Mouse (Mus musculus) myocyte (in vitro differentiated cells): ENCODE results near the gene Pla2g15. TPM values are rescaled to one million over a fixed set of nuclear protein-coding genes. Genes with fewer than 3 reads are reported as not detected.

ENCODE experiments used
- H3K27me3 ChIP-seq: one replicate; pipeline ENCODE4 v1.6.1; 2011; ENCODE audit not compliant: control insufficient read depth, insufficient read depth, insufficient read length
- H3K36me3 ChIP-seq: one replicate; pipeline ENCODE4 v1.6.1; 2011; ENCODE audit not compliant: control insufficient read depth, insufficient read depth
- H3K4me2 ChIP-seq: one replicate; pipeline ENCODE4 v1.6.1; 2011; ENCODE audit warnings: low read depth, control low read depth
- H3K4me3 ChIP-seq: one replicate; pipeline ENCODE4 v1.5.1; 2011; ENCODE audit warnings: mild to moderate bottlenecking, control low read depth, moderate library complexity
- H3K79me2 ChIP-seq: one replicate; pipeline ENCODE4 v1.6.1; 2011; ENCODE audit not compliant: control insufficient read depth, insufficient read depth
- H3ac ChIP-seq: one replicate; pipeline ENCODE4 v1.6.1; 2011; ENCODE audit not compliant: control insufficient read depth, insufficient read length
- CEBPB ChIP-seq: IDR thresholded peaks from 2 replicates; pipeline ENCODE4 v1.6.1; 2011; ENCODE audit warnings: mild to moderate bottlenecking, moderate library complexity; ENCODE audit not compliant: poor library complexity, insufficient read depth, severe bottlenecking
- E2F4 ChIP-seq: IDR thresholded peaks from one replicate; pipeline ENCODE4 v1.6.1; 2011; ENCODE audit warnings: mild to moderate bottlenecking, control low read depth, moderate library complexity; ENCODE audit not compliant: insufficient read depth
- MAX ChIP-seq: IDR thresholded peaks from one replicate; pipeline ENCODE4 v1.6.1; 2011; ENCODE audit warnings: low read depth, mild to moderate bottlenecking, control low read depth
- MYOD1 ChIP-seq, 3 experiments: IDR thresholded peaks; one replicate each; pipeline ENCODE4 v1.6.1; 2011; ENCODE audit warnings: control low read depth in 2 of 3, low read depth in 2 of 3, mild to moderate bottlenecking in 2 of 3, moderate library complexity in 1 of 3; ENCODE audit not compliant: insufficient read length in 2 of 3, control insufficient read depth in 1 of 3
- MYOG ChIP-seq, 3 experiments: IDR thresholded peaks; one replicate each; pipeline ENCODE4 v1.6.1; 2011; ENCODE audit warnings: control low read depth in 2 of 3, low read depth in 2 of 3, mild to moderate bottlenecking in 2 of 3; ENCODE audit not compliant: insufficient read length in 2 of 3, control insufficient read depth in 1 of 3, insufficient read depth in 1 of 3
- POLR2A ChIP-seq: IDR thresholded peaks from one replicate; pipeline ENCODE4 v1.6.1; 2011; ENCODE audit warnings: low read depth, mild to moderate bottlenecking, control low read depth, moderate library complexity; ENCODE audit not compliant: insufficient read length
- POLR2AphosphoS2 ChIP-seq: IDR thresholded peaks from one replicate; pipeline ENCODE4 v1.6.1; 2011; ENCODE audit warnings: low read depth, control low read depth; ENCODE audit not compliant: insufficient read length
- REST ChIP-seq: IDR thresholded peaks from one replicate; pipeline ENCODE4 v1.6.1; 2011; ENCODE audit warnings: mild to moderate bottlenecking, control low read depth, moderate library complexity; ENCODE audit not compliant: insufficient read depth, insufficient read length
- SRF ChIP-seq: IDR thresholded peaks from one replicate; pipeline ENCODE4 v1.6.1; 2011; ENCODE audit warnings: low read depth; ENCODE audit not compliant: control insufficient read depth, insufficient read length
- TCF12 ChIP-seq: IDR thresholded peaks from one replicate; pipeline ENCODE4 v1.6.1; 2011; ENCODE audit warnings: mild to moderate bottlenecking, control low read depth; ENCODE audit not compliant: poor library complexity, insufficient read depth, severe bottlenecking
- TCF3 ChIP-seq: IDR thresholded peaks from one replicate; pipeline ENCODE4 v1.6.1; 2011; ENCODE audit warnings: low read depth, control low read depth; ENCODE audit not compliant: insufficient read length
- USF1 ChIP-seq: IDR thresholded peaks from one replicate; pipeline ENCODE4 v1.6.1; 2011; ENCODE audit warnings: low read depth, mild to moderate bottlenecking, control low read depth, moderate library complexity
- polyA plus RNA-seq: library from polyadenylated mRNA; unstranded; fragments of >200 nt; fragmentation: generic; extraction: Trizol; gene quantifications from one replicate; pipeline ENCODE4 v1.2.1, GENCODE M21; 2012; ENCODE audit warnings: missing spikeins

Gene Pla2g15
- polyA plus RNA-seq, 1 experiment: 9.6 TPM

DNA sequence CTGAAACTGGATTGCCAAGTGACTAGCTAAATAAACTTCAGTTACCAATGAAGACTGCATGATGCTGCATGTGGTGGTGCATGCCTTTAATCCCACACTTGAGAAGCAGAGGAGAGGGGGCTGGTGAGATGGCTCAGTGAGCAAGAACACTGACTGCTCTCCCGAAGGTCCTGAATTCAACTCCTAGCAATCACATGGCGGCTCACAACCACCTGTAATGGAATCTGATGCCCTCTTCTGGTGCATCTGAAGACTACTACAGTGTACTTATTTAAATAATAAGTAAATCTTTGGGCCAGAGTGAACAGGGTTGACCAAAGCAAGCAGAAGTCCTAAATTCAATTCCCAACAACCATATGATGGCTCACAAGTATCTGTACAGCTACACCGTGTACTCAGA lies 26.8 kb upstream of the Pla2g15 start:
- Histone ChIP-seq H3K36me3 (peaks cover 30% of the 10 kb centered on the region), H3K27me3 (no peaks in the 10 kb centered on the region), H3K4me2 (no peak overlapping the region), H3K79me2 (no peaks in the 10 kb centered on the region), H3ac (no peak overlapping the region), H3K4me3 (no peak overlapping the region)
- TF ChIP-seq USF1 (no peak), MAX (no peak), REST (no peak), TCF3 (no peak), MYOD1 (IDR thresholded peaks at IDR 0.05; ENCODE audit: control insufficient read depth in 1 of 3, insufficient read length in 2 of 3, low read depth in 2 of 3) (no peak), POLR2A (no peak), MYOG (IDR thresholded peaks at IDR 0.05; ENCODE audit: control insufficient read depth in 1 of 3, insufficient read depth in 1 of 3, insufficient read length in 2 of 3, low read depth in 2 of 3) (no peak), TCF12 (no peak), SRF (no peak), CEBPB (no peak), POLR2AphosphoS2 (no peak), E2F4 (no peak)

DNA sequence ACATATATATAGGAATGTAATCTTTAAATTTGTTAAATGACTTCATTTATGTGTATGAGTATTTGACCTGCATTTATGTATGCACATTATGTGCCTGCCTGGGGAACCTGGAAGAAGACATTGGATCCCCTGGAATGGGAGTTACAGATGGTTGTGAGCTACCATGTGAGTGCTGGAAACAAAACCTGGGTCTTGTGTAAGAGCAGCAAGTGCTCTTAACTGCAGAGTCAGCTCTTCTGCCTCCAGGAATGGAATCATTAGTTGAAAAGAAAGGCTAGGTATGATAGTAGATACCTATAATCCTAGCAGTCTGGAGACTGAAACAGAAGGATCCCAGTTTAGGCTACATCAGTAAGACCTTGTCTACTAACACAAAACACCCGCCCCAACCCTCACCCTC lies 24.1 kb upstream of the Pla2g15 start:
- H3K79me2 ChIP-seq: no peaks in the 10 kb centered on the region
- peaks cover 37% of the 10 kb centered on the region for H3K36me3 ChIP-seq
- H3K4me3 ChIP-seq: no peak overlapping the region
- no peaks in the 10 kb centered on the region for H3K27me3 ChIP-seq
- no peak overlapping the region for H3ac ChIP-seq
- no peak overlapping the region for H3K4me2 ChIP-seq
- TF ChIP-seq POLR2A (no peak), CEBPB (no peak), USF1 (no peak), TCF3 (no peak), MYOD1 (IDR thresholded peaks at IDR 0.05; ENCODE audit: control insufficient read depth in 1 of 3, insufficient read length in 2 of 3, low read depth in 2 of 3) (no peak), POLR2AphosphoS2 (no peak), MAX (no peak), SRF (no peak), E2F4 (no peak), MYOG (IDR thresholded peaks at IDR 0.05; ENCODE audit: control insufficient read depth in 1 of 3, insufficient read depth in 1 of 3, insufficient read length in 2 of 3, low read depth in 2 of 3) (no peak), REST (no peak)

DNA sequence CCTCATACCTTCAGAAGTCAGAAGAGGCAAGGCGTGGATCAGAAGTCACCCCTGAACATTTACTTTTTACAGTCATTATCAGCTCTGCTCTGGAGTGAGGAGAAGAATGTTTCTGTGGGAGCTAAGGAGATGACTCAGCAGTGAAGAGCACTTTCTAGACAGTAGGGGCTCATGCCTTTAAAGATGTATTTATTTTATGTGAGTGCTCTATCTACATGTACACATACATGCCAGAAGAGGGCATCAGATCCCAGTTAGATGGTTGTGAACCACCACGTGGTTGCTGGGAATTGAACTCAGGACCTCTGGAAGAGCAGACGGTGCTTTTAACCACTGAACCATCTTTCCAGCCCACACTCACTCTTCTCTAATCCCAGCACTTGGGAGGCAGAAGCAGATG lies 23.1 kb upstream of the Pla2g15 start:
- Histone ChIP-seq H3K36me3 (peaks cover 37% of the 10 kb centered on the region), H3K79me2 (no peaks in the 10 kb centered on the region), H3K4me2 (no peak overlapping the region), H3K27me3 (no peaks in the 10 kb centered on the region), H3K4me3 (no peak overlapping the region), H3ac (no peak overlapping the region)
- TF ChIP-seq USF1 (peak; percentile 28), TCF3 (no peak), SRF (no peak)

DNA sequence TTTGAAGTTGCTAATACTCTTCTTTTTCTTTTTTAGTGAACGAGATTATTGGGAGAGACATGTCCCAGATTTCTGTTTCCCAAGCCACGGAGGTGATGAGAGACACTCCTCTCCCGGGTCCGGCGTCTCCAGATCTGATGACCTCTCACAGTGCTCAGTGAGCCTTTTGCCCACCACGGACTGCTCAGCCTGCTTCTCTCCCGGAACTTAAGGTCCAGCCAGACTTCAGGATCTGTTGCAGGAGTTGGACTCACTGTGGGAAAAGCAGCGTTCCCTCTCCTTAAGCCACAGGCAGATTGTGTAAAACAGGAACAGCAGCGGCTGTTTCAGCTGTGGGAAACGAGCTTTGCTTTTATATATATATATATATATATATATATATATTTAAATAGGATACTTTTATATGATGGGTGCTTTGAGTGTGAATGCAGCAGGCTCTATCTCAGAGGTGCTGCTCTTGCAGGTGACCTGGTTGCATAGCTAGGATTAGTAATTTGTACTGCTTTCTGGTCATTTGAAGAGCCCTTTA lies 22.3 kb upstream of the Pla2g15 start:
- no peaks in the 10 kb centered on the region for H3K27me3 ChIP-seq
- H3ac ChIP-seq: no peak overlapping the region
- no peaks in the 10 kb centered on the region for H3K79me2 ChIP-seq
- TF ChIP-seq POLR2A (no peak), TCF3 (no peak), E2F4 (no peak), CEBPB (no peak), SRF (no peak), POLR2AphosphoS2 (no peak), MYOD1 (IDR thresholded peaks at IDR 0.05; ENCODE audit: control insufficient read depth in 1 of 3, insufficient read length in 2 of 3, low read depth in 2 of 3) (no peak), REST (no peak), MAX (no peak), TCF12 (no peak), USF1 (no peak), MYOG (IDR thresholded peaks at IDR 0.05; ENCODE audit: control insufficient read depth in 1 of 3, insufficient read depth in 1 of 3, insufficient read length in 2 of 3, low read depth in 2 of 3) (no peak)
- H3K4me2 ChIP-seq: no peak overlapping the region
- no peak overlapping the region for H3K4me3 ChIP-seq
- peaks cover 37% of the 10 kb centered on the region for H3K36me3 ChIP-seq

DNA sequence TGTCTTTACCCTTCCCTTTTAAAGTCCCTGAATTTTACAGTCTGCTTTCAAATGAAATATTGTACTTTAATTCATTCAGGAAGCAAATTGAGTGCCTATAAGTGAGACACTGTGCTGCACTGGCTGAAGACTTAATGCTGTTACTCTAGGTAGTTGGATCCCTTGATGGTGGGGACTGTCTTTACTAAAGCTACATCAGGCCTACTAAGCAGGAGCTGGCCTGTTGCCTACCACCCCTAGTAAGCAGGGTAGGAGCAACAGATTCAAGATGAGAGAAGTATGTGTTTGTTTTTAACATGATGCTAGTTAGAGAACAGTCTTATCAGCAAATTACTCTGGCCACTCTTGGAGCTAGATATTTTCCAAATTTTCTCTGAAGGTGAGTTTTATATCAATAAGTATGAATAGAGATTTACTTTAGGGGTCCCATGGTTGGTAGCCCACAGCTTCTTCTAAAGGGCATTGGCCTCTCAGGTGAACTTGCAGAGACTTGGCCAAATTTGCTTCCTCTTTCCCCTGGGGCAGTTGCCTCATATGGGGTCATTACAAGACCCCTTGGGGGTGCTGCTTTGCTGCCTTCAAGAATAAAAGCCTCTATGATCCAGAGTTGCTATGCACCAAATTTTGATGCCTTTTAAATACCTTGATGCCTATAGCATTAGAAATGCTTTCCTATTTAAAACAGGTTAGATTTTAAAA lies 20.8 kb upstream of the Pla2g15 start:
- H3K27me3 ChIP-seq: no peaks in the 10 kb centered on the region
- H3K4me3 ChIP-seq: no peak overlapping the region
- H3K79me2 ChIP-seq: no peaks in the 10 kb centered on the region
- H3ac ChIP-seq: no peak overlapping the region
- H3K36me3 ChIP-seq: peaks cover 37% of the 10 kb centered on the region
- no peak overlapping the region for H3K4me2 ChIP-seq
- no peak for TF ChIP-seq CEBPB
- no peak for TF ChIP-seq TCF12
- no peak for TF ChIP-seq E2F4
- no peak for TF ChIP-seq POLR2AphosphoS2
- TF ChIP-seq TCF3: no peak
- TF ChIP-seq POLR2A: no peak
- no peak for TF ChIP-seq SRF
- TF ChIP-seq MAX: no peak
- no peak for TF ChIP-seq MYOG (IDR thresholded peaks at IDR 0.05; ENCODE audit: control insufficient read depth in 1 of 3, insufficient read depth in 1 of 3, insufficient read length in 2 of 3, low read depth in 2 of 3)
- no peak for TF ChIP-seq USF1
- no peak for TF ChIP-seq MYOD1 (IDR thresholded peaks at IDR 0.05; ENCODE audit: control insufficient read depth in 1 of 3, insufficient read length in 2 of 3, low read depth in 2 of 3)
- no peak for TF ChIP-seq REST
